Mouse (Mus musculus) frontal cortex, adult (tissue): ENCODE data around the gene Senp3.

Experiments
- ATAC-seq: cut with Nextera tagmentation; 2 replicates; pipeline ENCODE4 v1.9.2; 2017; ENCODE audit warnings: mild to moderate bottlenecking, moderate library complexity, mixed read lengths; ENCODE audit not compliant: low TSS enrichment

Senp3 gene

GRCm38 (mm10) chr11:69682209-69682839 is 440 bp upstream of the Senp3 start:
- ATAC-seq, result no peak

DNA sequence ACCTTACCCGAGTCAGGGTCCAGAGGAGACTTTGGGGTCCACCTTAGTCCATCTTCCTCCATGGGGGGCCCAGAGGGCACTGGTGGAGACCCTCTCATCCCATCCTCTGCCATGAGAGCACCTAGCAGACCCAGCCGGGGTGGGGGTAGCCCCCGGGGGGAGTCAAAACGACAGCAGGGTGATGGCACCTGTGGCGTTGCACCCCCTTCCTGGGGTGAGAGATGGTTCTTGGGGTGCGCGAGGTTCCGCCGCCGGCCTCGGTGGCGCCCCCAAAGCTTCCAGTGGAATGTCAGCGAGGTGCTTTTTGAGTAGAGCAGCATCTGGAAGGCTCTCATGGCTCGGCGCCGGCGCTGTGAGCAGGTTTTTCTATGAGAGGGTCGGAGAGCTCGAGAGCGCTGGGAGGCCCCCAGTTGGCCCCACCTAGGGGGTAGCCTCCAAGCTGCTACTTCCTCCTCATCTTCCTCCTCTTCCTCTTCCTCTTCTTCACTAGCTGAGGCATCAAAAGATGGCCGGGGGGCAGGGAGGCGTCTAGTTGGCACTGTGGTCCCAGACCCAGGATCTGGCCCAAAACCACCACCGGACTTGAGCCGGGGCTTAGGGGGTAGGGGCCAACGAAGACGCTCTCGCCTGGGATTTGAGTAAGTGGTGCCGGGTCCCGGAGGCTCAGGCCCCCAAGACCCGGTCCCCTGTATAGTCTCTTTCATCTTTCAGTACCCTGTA is 1.6 kb downstream of the Senp3 start:
- no peak for ATAC-seq

DNA sequence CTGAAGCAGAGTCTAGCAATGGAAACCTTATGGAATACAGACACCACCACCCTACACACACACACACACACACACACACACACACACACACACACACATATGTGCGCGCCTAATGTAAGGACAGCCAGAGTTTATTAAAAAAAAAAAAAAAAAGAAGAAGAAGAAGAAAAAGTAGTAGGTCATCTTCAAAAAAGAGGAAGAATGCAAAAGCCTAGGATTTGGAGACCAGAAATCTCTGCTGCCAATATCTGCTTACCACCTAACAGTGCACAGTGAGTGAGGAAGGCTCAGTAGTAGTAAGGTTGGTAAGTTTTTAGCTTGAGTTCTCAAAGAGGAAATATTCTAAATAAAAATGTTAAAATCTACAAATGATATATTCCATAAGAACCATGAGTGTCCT is 2.7 kb downstream of the Senp3 start:
- ATAC-seq, result no peak

DNA sequence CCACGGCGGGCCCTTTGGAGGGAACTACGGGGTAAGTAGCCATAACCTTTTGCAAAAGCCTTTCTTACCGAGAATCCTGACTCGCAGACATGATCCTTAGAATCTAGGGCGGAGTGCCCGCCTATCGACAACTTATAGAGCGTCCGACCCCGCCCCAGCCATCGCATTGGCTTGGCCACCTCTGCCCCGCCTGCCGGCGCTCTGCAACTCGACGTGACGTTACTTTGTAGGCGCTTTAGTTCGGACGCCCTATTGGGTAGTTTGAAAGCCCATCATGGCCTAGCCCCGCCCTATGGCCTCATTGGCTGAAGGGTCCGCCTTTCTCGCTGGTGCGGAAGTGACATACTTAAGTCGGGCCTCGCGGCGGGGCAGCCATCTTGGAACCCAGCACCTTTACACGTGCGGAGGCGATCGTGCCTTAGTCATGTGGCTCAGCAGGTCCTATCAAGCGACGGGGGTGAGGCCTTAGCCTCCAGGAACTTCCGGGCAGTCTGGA is 9.6 kb downstream of the Senp3 start, which contains the start of gene Eif4a1:
Gene Eif4a1, minus strand, starts transcription at position 213 of the 496 bp plus-strand sequence.
- ATAC-seq, result peak; percentile 93

GRCm38 (mm10) chr11:69671726-69672124 is 10.2 kb downstream of the Senp3 start:
- peak; percentile 3; the same call in 1 of the 2 replicates for ATAC-seq

DNA sequence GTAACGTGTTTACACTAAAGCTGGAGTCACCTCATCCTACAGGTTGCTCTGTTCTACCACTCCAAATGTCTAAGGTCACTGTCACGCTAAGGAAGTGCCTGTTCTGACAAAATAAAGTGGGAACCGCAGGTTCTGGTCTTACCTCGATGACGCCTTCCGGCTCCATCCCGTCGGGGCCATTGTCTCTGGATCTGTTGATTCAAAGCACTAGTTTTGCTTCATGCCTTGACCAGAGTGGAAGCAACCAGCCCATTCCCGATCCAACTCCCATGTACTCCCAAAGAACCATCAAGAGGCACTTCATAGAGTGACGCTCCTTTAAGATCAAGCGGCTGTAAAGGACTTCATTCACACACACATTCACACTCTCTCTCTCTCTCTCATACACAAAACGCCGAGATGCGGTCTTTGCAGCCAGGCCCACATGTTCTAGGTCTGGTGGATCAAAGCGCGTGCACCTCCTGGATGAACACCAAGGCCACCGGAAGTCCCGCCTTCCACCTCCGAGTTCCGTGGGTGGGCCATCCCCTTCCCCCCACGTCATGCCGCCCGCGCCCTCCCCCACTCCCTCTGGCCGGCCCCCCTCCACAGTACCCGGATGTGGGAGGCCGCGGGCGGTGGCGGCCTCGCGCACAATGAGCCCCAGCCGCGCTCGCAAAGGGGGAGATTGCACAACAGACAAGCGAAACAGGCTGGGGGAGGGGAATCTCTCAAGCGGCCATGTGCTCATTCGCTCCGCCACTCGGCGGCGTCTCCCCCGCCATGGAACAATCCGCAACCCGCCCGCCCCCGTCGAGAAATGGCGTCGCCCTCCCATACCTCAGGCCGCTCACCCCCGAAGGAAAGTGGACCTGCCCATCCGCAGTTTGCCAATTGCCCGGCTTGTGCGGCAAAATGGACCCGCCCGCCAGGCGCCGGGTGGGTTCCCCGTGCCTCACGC is 10.8 kb downstream of the Senp3 start:
- peak; percentile 42 for ATAC-seq

GRCm38 (mm10) chr11:69666665-69667005 is 15.2 kb downstream of the Senp3 start:
- no peak for ATAC-seq

GRCm38 (mm10) chr11:69665961-69666664 is 15.8 kb downstream of the Senp3 start, which contains the start of gene Cd68:
Gene Cd68, minus strand, starts transcription at chr11:69666153.
- peak; percentile 20; the same call in 1 of the 2 replicates for ATAC-seq

GRCm38 (mm10) chr11:69665457-69665960 is 16.4 kb downstream of the Senp3 start:
- no peak for ATAC-seq

- no peak for ATAC-seq
These were observed 17.0 kb downstream of the Senp3 start for GRCm38 (mm10) chr11:69664841-69665240.

DNA sequence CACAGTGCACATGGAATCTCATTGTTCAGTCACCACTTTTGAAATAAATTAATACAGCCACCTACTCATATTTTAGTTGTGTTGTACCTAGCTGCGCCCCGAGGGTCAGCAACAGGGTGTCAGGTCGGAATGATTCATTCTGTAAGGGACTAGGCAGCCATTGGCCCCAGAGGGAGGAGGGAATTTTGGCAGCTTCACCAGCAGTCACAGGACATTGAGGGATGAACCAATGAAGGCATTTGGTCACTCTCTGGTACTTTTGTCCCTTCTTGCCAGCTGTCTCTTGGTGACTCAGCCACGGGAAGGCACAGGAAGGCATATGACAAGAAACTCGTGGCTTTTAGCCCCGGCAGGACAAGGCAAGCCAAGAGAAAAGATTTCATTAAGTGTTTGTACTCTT is 18.1 kb downstream of the Senp3 start:
- no peak for ATAC-seq

GRCm38 (mm10) chr11:69662967-69663671 is 18.8 kb downstream of the Senp3 start:
- ATAC-seq, result no peak

GRCm38 (mm10) chr11:69662213-69662966 is 19.5 kb downstream of the Senp3 start, which contains the start of gene Mpdu1:
Gene Mpdu1, minus strand, starts transcription at chr11:69662642.
- ATAC-seq, result peak; percentile 92

DNA sequence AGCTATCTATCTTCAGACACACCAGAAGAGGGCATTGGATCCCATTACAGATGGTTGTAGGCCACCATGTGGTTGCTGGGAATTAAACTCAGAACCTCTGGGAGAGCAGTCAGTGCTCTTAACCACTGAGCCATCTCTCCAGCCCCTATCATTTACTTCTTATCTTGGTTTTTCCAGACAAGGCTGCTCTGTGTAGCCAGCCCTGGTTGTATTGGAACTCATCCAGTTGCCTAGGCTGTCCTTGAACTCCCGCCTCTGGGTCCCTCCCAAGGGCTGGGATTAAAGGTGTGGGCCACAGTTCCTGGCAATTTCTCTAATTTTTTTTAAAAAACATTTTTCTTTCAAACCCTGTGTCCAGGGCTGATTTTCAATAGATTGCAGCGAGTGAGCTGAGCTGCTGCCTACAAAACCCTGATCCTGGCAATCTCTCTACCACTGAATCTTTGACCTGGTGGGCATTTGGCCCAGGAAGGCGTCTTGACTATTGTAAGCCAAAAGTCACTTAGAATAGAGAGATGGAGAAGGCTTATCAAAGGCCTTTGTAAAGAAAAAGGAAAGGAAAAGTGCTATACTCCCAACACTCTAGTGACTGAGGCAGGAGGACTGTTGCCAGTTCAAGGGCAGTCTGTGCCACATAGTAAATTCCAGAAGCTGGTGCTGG is 20.5 kb downstream of the Senp3 start:
- no peak for ATAC-seq

- no peak for ATAC-seq
These were observed 24.4 kb downstream of the Senp3 start for GRCm38 (mm10) chr11:69657462-69657881.

DNA sequence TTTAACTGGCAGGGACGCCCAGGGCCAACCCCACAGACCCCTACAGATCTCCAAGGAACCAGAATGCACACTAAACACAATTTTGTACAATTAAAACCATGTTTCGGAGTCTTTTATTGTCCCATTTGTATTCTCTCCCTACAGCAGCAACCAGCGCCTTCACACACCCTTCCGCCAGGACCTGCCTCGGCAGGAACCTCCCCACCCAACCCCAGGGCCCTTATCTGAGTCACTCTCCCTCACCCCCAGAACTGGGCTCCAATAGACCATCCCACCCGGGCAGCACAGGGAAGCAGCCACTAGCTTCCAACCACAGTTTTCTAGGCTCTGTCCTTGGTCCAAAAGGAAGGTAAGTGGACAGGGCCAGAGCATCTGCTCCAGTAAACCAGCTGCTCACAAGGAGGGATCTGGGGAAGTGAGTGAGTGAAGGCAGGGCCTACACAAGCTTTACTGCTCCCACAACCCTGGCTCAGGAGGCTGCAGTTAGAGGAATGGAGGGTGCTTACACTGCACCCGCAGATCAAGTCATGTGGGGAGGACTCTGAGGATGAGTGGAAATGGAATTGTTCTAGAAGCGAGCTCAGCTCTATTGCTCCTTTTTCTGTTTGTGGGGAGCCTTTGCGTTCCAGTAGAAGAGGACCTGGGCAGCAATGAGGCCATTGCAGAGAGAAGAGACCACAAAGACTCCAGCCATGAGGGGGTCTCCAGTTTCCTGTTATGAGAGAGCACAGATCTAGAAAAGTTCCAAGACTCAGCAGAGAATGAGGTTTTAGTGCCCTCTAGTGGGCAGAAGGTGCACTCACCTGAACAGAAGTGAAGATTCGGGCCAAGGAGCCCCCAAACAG is 25.0 kb downstream of the Senp3 start:
- ATAC-seq, result peak; percentile 38; the same call in 1 of the 2 replicates

- no peak for ATAC-seq
These were observed 25.8 kb downstream of the Senp3 start for GRCm38 (mm10) chr11:69656065-69656455.
